Mouse (Mus musculus): ENCODE results near the gene Pmvk. TPM values are rescaled to one million over a fixed set of nuclear protein-coding genes. Genes with fewer than 3 reads are reported as not detected.

Gene Pmvk
- 123 and 142 TPM in 2 replicates for polyA plus RNA-seq (2015; fragmentation: Nextera tagmentation; extraction: Ambion mirVana)

- ATAC-seq (ENCODE audit: low FRiP score) = no peak
These were observed at the start of gene Pmvk for GRCm38 (mm10) chr3:89454401-89455177. TSS of gene Pmvk (plus strand) at chr3:89454541.

GRCm38 (mm10) chr3:89406887-89407286, 47.5 kb upstream of the Pmvk start:
- Histone ChIP-seq H3K36me3 (peaks cover 37% of the 10 kb centered on the region), H3K9me3 (replicated peaks) (no peaks in the 10 kb centered on the region), H3K27ac (replicated peaks) (no peak overlapping the region), H3K4me2 (no peak overlapping the region), H3K4me1 (peaks cover 13% of the 10 kb centered on the region), H3K27me3 (replicated peaks) (no peaks in the 10 kb centered on the region), H3K9ac (replicated peaks) (no peak overlapping the region), H3K4me3 (replicated peaks) (no peak overlapping the region)
- WGBS = 94% methylated on average over 6 of the region's 6 CpGs
- ATAC-seq (ENCODE audit: low FRiP score) = no peak

More at GRCm38 (mm10) chr3:89454401-89455177, at the start of gene Pmvk:
- peaks cover 9% of the 10 kb centered on the region; the same call in 1 of the 2 replicates for H3K4me1 ChIP-seq
- H3K4me2 ChIP-seq = no peak within 1 kb of the TSS
- no peak within 1 kb of the TSS for H3K4me3 ChIP-seq (replicated peaks)
- H3K9me3 ChIP-seq (replicated peaks) = no peaks in the 10 kb centered on the region
- no peaks in the 10 kb centered on the region for H3K27me3 ChIP-seq (replicated peaks)
- no peak within 1 kb of the TSS for H3K27ac ChIP-seq (replicated peaks)
- no peaks in the 10 kb centered on the region for H3K36me3 ChIP-seq
- no peak within 1 kb of the TSS for H3K9ac ChIP-seq (replicated peaks)
- 75% methylated on average over 10 of the region's 10 CpGs for WGBS

GRCm38 (mm10) chr3:89408448-89408847, 45.9 kb upstream of the Pmvk start:
- no peak for ATAC-seq (ENCODE audit: low FRiP score)

GRCm38 (mm10) chr3:89409701-89410100, 44.6 kb upstream of the Pmvk start:
- Histone ChIP-seq H3K27me3 (replicated peaks) (no peaks in the 10 kb centered on the region), H3K36me3 (peaks cover 19% of the 10 kb centered on the region), H3K27ac (replicated peaks) (no peak overlapping the region), H3K4me2 (no peak overlapping the region), H3K9me3 (replicated peaks) (no peaks in the 10 kb centered on the region), H3K4me3 (replicated peaks) (no peak overlapping the region), H3K4me1 (peaks cover 18% of the 10 kb centered on the region), H3K9ac (replicated peaks) (no peak overlapping the region)
- WGBS = 98% methylated on average over 3 of the region's 3 CpGs
- ATAC-seq (ENCODE audit: low FRiP score) = no peak

More at GRCm38 (mm10) chr3:89408448-89408847, 45.9 kb upstream of the Pmvk start:
- no peaks in the 10 kb centered on the region for H3K27me3 ChIP-seq (replicated peaks)
- no peaks in the 10 kb centered on the region for H3K9me3 ChIP-seq (replicated peaks)
- H3K9ac ChIP-seq (replicated peaks) = no peak overlapping the region
- 68% methylated on average over 16 of the region's 16 CpGs for WGBS
- no peak overlapping the region for H3K4me2 ChIP-seq
- H3K27ac ChIP-seq (replicated peaks) = no peak overlapping the region
- H3K4me3 ChIP-seq (replicated peaks) = no peak overlapping the region
- peaks cover 21% of the 10 kb centered on the region for H3K36me3 ChIP-seq
- peaks cover 18% of the 10 kb centered on the region for H3K4me1 ChIP-seq

GRCm38 (mm10) chr3:89410864-89411263, 43.5 kb upstream of the Pmvk start:
- Histone ChIP-seq H3K4me3 (replicated peaks) (peak overlapping the region; percentile 55), H3K9ac (replicated peaks) (peak overlapping the region; percentile 56), H3K36me3 (peaks cover 23% of the 10 kb centered on the region), H3K9me3 (replicated peaks) (no peaks in the 10 kb centered on the region), H3K4me1 (peaks cover 18% of the 10 kb centered on the region), H3K4me2 (peak overlapping the region; percentile 80), H3K27ac (replicated peaks) (peak overlapping the region; percentile 72), H3K27me3 (replicated peaks) (no peaks in the 10 kb centered on the region)
- no peak; the same call in 1 of the 2 replicates for ATAC-seq (ENCODE audit: low FRiP score)
- WGBS = 83% methylated on average over 10 of the region's 10 CpGs

- ATAC-seq (ENCODE audit: low FRiP score) = peak; percentile 98
- Histone ChIP-seq H3K27ac (replicated peaks) (peak within 1 kb of the TSS; percentile 72), H3K9me3 (replicated peaks) (no peaks in the 10 kb centered on the region), H3K9ac (replicated peaks) (peak within 1 kb of the TSS; percentile 56), H3K36me3 (peaks cover 24% of the 10 kb centered on the region), H3K4me3 (replicated peaks) (peak within 1 kb of the TSS; percentile 55), H3K27me3 (replicated peaks) (no peaks in the 10 kb centered on the region), H3K4me2 (peak within 1 kb of the TSS; percentile 80), H3K4me1 (peaks cover 20% of the 10 kb centered on the region)
- 6% methylated on average over 28 of the region's 28 CpGs for WGBS
These were observed 42.6 kb upstream of the Pmvk start, which contains the start of gene Flad1 for GRCm38 (mm10) chr3:89411490-89412393. TSS of gene Flad1 (minus strand) at chr3:89411870.

- Histone ChIP-seq H3K4me2 (no peak overlapping the region), H3K4me1 (peaks cover 37% of the 10 kb centered on the region), H3K9me3 (replicated peaks) (no peaks in the 10 kb centered on the region), H3K4me3 (replicated peaks) (no peak overlapping the region), H3K9ac (replicated peaks) (no peak overlapping the region), H3K27me3 (replicated peaks) (no peaks in the 10 kb centered on the region), H3K27ac (replicated peaks) (no peak overlapping the region), H3K36me3 (peaks cover 19% of the 10 kb centered on the region)
- no peak for ATAC-seq (ENCODE audit: low FRiP score)
- 96% methylated on average over 8 of the region's 8 CpGs for WGBS
These were observed 38.2 kb upstream of the Pmvk start for GRCm38 (mm10) chr3:89416158-89416557.

GRCm38 (mm10) chr3:89417131-89417530, 37.2 kb upstream of the Pmvk start:
- no peak for ATAC-seq (ENCODE audit: low FRiP score)
- H3K27ac ChIP-seq (replicated peaks) = peak overlapping the region; percentile 89
- WGBS = 32% methylated on average over 2 of the region's 2 CpGs

GRCm38 (mm10) chr3:89417840-89418169, 36.5 kb upstream of the Pmvk start:
- peaks cover 46% of the 10 kb centered on the region for H3K4me1 ChIP-seq
- H3K27me3 ChIP-seq (replicated peaks) = no peaks in the 10 kb centered on the region
- H3K4me3 ChIP-seq (replicated peaks) = peak overlapping the region; percentile 60
- WGBS = 0% methylated on average over 20 of the region's 20 CpGs
- H3K36me3 ChIP-seq = peaks cover 19% of the 10 kb centered on the region
- peak overlapping the region; percentile 89 for H3K27ac ChIP-seq (replicated peaks)
- H3K9ac ChIP-seq (replicated peaks) = peak overlapping the region; percentile 41
- peak; percentile 70 for ATAC-seq (ENCODE audit: low FRiP score)
- no peaks in the 10 kb centered on the region for H3K9me3 ChIP-seq (replicated peaks)
- H3K4me2 ChIP-seq = peak overlapping the region; percentile 90

More at GRCm38 (mm10) chr3:89417131-89417530, 37.2 kb upstream of the Pmvk start:
- peaks cover 44% of the 10 kb centered on the region for H3K4me1 ChIP-seq
- H3K36me3 ChIP-seq = peaks cover 19% of the 10 kb centered on the region
- H3K27me3 ChIP-seq (replicated peaks) = no peaks in the 10 kb centered on the region
- peak overlapping the region; percentile 41 for H3K9ac ChIP-seq (replicated peaks)
- H3K9me3 ChIP-seq (replicated peaks) = no peaks in the 10 kb centered on the region
- peak overlapping the region; percentile 90 for H3K4me2 ChIP-seq
- H3K4me3 ChIP-seq (replicated peaks) = peak overlapping the region; percentile 60

- ATAC-seq (ENCODE audit: low FRiP score) = peak; percentile 95
- Histone ChIP-seq H3K4me1 (peaks cover 48% of the 10 kb centered on the region), H3K9ac (replicated peaks) (peak within 1 kb of the TSS; percentile 56), H3K9me3 (replicated peaks) (no peaks in the 10 kb centered on the region), H3K27me3 (replicated peaks) (no peaks in the 10 kb centered on the region), H3K27ac (replicated peaks) (peak within 1 kb of the TSS; percentile 89), H3K4me3 (replicated peaks) (peak within 1 kb of the TSS; percentile 60), H3K36me3 (peaks cover 19% of the 10 kb centered on the region), H3K4me2 (peak within 1 kb of the TSS; percentile 90)
- under 1% methylated on average over 39 of the region's 39 CpGs for WGBS
These were observed 36.0 kb upstream of the Pmvk start, which contains the start of the genes Cks1b and Shc1 for GRCm38 (mm10) chr3:89418170-89418860. TSS of gene Cks1b (minus strand) at chr3:89418383. TSS of gene Shc1 (plus strand) at chr3:89418443.

GRCm38 (mm10) chr3:89418861-89419250, 35.5 kb upstream of the Pmvk start:
- H3K4me1 ChIP-seq = peaks cover 50% of the 10 kb centered on the region
- under 1% methylated on average over 16 of the region's 16 CpGs for whole genome bisulfite sequencing
- peak; percentile 6; the same call in 1 of the 2 replicates for ATAC-seq (ENCODE audit: low FRiP score)
- no peaks in the 10 kb centered on the region for H3K27me3 ChIP-seq (replicated peaks)
- H3K36me3 ChIP-seq = peaks cover 18% of the 10 kb centered on the region
- peak overlapping the region; percentile 89 for H3K27ac ChIP-seq (replicated peaks)
- H3K9ac ChIP-seq (replicated peaks) = peak overlapping the region; percentile 56
- H3K4me2 ChIP-seq = peak overlapping the region; percentile 90
- no peaks in the 10 kb centered on the region for H3K9me3 ChIP-seq (replicated peaks)
- peak overlapping the region; percentile 60 for H3K4me3 ChIP-seq (replicated peaks)
